Mouse (Mus musculus): ENCODE results near the gene Cpped1. TPM values are rescaled to one million over a fixed set of nuclear protein-coding genes. Genes with fewer than 3 reads are reported as not detected.

Gene Cpped1
- 34.9 TPM for polyA plus RNA-seq (2012; fragmentation: generic; extraction: Trizol)
- long read RNA-seq, experiment 1, transcript Cpped1-202 (4 exons, 2,663 nt): major isoform, 34 of 42 reads
- long read RNA-seq, experiment 1, partial matches to known transcripts: 3 of 42 reads
- long read RNA-seq, experiment 1, other reads (novel, unspliced or antisense): 4 of 42 reads
- long read RNA-seq, experiment 2, transcript Cpped1-201 (3 exons, 1,922 nt): minor isoform, 5 of 125 reads
- long read RNA-seq, experiment 2, transcript Cpped1-202 (4 exons, 2,663 nt): major isoform, 102 of 125 reads
- long read RNA-seq, experiment 2, partial matches to known transcripts: 3 of 125 reads
- long read RNA-seq, experiment 2, other reads (novel, unspliced or antisense): 15 of 125 reads

DNA sequence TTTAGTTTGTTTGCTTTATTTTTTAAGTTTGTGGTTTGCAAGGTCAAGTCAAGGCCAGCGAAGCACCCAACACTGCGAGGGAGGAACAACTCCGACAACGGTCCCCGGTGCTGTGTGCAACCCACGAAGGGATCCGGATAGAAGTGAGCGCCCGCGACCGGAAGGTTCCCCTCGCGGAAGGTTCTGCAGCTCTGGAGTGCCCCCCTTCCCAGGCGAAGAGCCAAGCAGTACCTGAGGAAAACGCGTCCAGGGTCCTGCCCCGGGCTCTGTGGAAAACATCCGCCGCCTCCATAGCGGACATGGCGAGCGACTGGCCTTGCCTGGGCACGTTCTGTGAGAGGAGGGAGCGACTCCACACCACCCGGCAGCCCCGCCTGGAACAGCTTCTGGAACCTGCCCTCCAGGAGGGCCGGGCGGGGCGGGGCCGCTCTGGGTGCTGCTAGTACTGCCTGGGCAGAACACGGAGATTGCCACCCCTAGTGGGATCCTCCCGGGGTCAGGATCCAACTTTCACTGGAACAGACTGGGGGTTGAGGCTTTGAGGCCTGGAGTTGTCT lies at the start of gene Cpped1:
Gene Cpped1, minus strand, starts transcription at position 411 of the 557 bp plus-strand sequence.
- peaks cover 25% of the 10 kb centered on the region for H3K79me3 ChIP-seq (ENCODE audit: low read depth)
- H3K27me3 ChIP-seq (ENCODE audit: control insufficient read depth, insufficient read depth, insufficient read length): no peaks in the 10 kb centered on the region
- H3ac ChIP-seq (ENCODE audit: control insufficient read depth, insufficient read length, low read depth): peak within 1 kb of the TSS; percentile 72
- TF ChIP-seq MYOD1 (IDR thresholded peaks at IDR 0.05; ENCODE audit: control insufficient read depth, insufficient read length, low read depth) (no peak), MAX (IDR thresholded peaks at IDR 0.05) (no peak), USF1 (IDR thresholded peaks at IDR 0.05; ENCODE audit: low read depth) (no peak), CTCF (IDR thresholded peaks at IDR 0.05; ENCODE audit: control insufficient read depth, insufficient read depth, insufficient read length) (no peak), FOSL1 (IDR thresholded peaks at IDR 0.05; ENCODE audit: insufficient read depth, low read length, poor library complexity, severe bottlenecking) (no peak), CEBPB (IDR thresholded peaks at IDR 0.05; ENCODE audit: low read depth) (no peak), MYOG (IDR thresholded peaks at IDR 0.05; ENCODE audit: control insufficient read depth, extremely low read depth, insufficient read length) (no peak)
- H3K79me2 ChIP-seq (ENCODE audit: control insufficient read depth, insufficient read depth): peaks cover 49% of the 10 kb centered on the region
- peaks cover 10% of the 10 kb centered on the region for H3K36me3 ChIP-seq (ENCODE audit: control insufficient read depth, insufficient read depth)
- peak within 1 kb of the TSS; percentile 65 for H3K4me3 ChIP-seq (ENCODE audit: insufficient read depth, poor library complexity, severe bottlenecking)

DNA sequence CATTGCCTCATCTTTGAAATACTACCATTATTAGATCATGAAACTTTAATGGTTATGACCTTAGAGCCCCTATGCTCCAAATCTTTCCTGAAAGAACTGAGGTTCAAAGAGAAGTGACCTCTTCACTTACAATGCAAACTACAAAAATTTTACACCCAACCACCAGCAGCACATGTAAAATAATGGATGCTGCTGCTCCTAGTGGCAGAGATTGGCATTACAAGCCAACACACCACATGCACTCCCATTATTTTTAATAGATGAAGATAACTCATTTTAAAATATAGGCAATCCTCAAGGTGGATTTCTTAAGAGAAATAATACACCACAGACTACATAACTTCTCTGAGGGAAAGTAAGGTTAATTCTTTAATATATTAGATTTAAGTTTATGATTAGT lies 31.2 kb upstream of the Cpped1 start:
- Histone ChIP-seq H3K27me3 (ENCODE audit: control insufficient read depth, insufficient read depth, insufficient read length) (peaks cover 6% of the 10 kb centered on the region), H3K79me2 (ENCODE audit: control insufficient read depth, insufficient read depth) (no peaks in the 10 kb centered on the region)

DNA sequence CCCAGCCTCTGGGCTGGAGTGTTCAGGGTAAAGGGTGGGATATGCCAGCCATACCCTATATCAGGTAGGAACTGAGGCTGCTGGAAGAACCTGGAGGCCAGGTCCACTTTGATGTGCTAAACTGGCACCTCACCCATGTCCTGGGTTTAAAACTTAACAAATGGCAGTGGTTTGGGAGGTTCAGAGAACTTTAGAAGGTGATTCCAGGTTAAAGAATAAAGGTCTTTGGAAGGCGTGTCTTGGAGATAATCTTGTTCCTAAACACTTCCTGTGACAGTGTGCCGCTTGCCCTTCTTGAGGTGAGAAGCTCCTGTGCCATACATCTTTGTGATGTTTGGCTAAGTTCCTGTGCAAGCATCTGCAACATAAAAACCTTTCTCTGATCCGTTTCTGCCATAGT lies 1.6 kb upstream of the Cpped1 start:
- Histone ChIP-seq H3K79me3 (ENCODE audit: low read depth) (peaks cover 17% of the 10 kb centered on the region), H3ac (ENCODE audit: control insufficient read depth, insufficient read length, low read depth) (no peak overlapping the region), H3K79me2 (ENCODE audit: control insufficient read depth, insufficient read depth) (peaks cover 34% of the 10 kb centered on the region), H3K36me3 (ENCODE audit: control insufficient read depth, insufficient read depth) (no peaks in the 10 kb centered on the region), H3K27me3 (ENCODE audit: control insufficient read depth, insufficient read depth, insufficient read length) (no peaks in the 10 kb centered on the region), H3K4me3 (ENCODE audit: insufficient read depth, poor library complexity, severe bottlenecking) (no peak overlapping the region)
- TF ChIP-seq USF1 (IDR thresholded peaks at IDR 0.05; ENCODE audit: low read depth): no peak
- TF ChIP-seq CEBPB (IDR thresholded peaks at IDR 0.05; ENCODE audit: low read depth): no peak

More for the DNA sequence above, 31.2 kb upstream of the Cpped1 start:
- Histone ChIP-seq H3K36me3 (ENCODE audit: control insufficient read depth, insufficient read depth) (no peaks in the 10 kb centered on the region), H3K4me3 (ENCODE audit: insufficient read depth, poor library complexity, severe bottlenecking) (no peak overlapping the region), H3ac (ENCODE audit: control insufficient read depth, insufficient read length, low read depth) (no peak overlapping the region), H3K79me3 (ENCODE audit: low read depth) (no peaks in the 10 kb centered on the region)
- no peak for TF ChIP-seq FOSL1 (IDR thresholded peaks at IDR 0.05; ENCODE audit: insufficient read depth, low read length, poor library complexity, severe bottlenecking)
- no peak for TF ChIP-seq CTCF (IDR thresholded peaks at IDR 0.05; ENCODE audit: control insufficient read depth, insufficient read depth, insufficient read length)
- no peak for TF ChIP-seq MYOG (IDR thresholded peaks at IDR 0.05; ENCODE audit: control insufficient read depth, extremely low read depth, insufficient read length)
- no peak for TF ChIP-seq MYOD1 (IDR thresholded peaks at IDR 0.05; ENCODE audit: control insufficient read depth, insufficient read length, low read depth)

DNA sequence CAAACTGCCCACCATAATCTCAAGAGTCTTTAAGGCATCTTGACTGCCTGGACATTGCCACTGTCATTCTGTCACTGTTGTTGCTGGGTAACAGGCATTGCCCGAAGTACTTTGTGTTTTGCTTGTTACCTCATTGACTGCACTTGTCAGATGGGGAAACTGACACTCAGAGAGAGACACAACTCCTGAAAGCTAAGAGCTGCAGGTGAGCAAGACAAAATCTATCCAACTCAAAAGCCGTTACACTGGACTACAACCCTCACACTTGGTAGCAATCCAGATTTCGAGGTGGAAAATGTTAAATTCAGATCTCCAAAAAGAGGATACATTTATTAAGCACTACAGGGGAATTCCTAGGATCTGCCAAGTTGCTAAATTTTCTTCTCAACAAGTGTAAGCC lies 572 bp upstream of the Cpped1 start:
- H3K36me3 ChIP-seq (ENCODE audit: control insufficient read depth, insufficient read depth): peaks cover 7% of the 10 kb centered on the region
- H3K27me3 ChIP-seq (ENCODE audit: control insufficient read depth, insufficient read depth, insufficient read length): no peaks in the 10 kb centered on the region
- H3K79me3 ChIP-seq (ENCODE audit: low read depth): peaks cover 23% of the 10 kb centered on the region
- TF ChIP-seq CEBPB (IDR thresholded peaks at IDR 0.05; ENCODE audit: low read depth) (no peak), MYOD1 (IDR thresholded peaks at IDR 0.05; ENCODE audit: control insufficient read depth, insufficient read length, low read depth) (no peak), MAX (IDR thresholded peaks at IDR 0.05) (no peak), MYOG (IDR thresholded peaks at IDR 0.05; ENCODE audit: control insufficient read depth, extremely low read depth, insufficient read length) (no peak), USF1 (IDR thresholded peaks at IDR 0.05; ENCODE audit: low read depth) (no peak), FOSL1 (IDR thresholded peaks at IDR 0.05; ENCODE audit: insufficient read depth, low read length, poor library complexity, severe bottlenecking) (no peak), CTCF (IDR thresholded peaks at IDR 0.05; ENCODE audit: control insufficient read depth, insufficient read depth, insufficient read length) (no peak)
- H3K79me2 ChIP-seq (ENCODE audit: control insufficient read depth, insufficient read depth): peaks cover 43% of the 10 kb centered on the region
- H3ac ChIP-seq (ENCODE audit: control insufficient read depth, insufficient read length, low read depth): no peak overlapping the region
- H3K4me3 ChIP-seq (ENCODE audit: insufficient read depth, poor library complexity, severe bottlenecking): no peak overlapping the region

DNA sequence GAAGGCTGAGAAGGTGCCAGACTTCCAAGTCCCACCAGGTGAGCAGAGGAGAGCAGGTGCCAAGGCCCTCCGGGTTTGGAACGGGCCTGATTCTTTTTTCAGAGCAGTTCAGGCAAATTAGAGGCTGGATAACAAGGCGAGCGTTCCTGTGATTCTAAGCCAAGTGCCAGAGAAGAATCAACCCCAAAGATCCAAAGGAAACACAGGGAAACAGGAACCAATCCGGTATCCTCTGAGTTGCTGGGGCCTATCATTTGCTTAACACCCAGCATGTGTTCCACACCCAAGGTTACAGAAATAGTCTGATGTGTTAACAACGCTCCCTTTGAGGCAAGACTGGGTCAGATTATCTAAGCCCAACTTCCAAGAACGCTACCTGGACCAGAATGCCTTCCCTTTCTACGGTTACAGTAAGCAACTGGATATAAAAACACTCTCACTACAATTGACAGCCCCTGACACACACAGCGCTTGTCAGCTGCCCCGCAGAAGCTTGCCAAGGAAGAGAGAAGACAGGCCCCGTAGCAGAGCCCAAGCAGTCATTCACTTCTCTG lies 707 bp downstream of the Cpped1 start:
- peak overlapping the region; percentile 65 for H3K4me3 ChIP-seq (ENCODE audit: insufficient read depth, poor library complexity, severe bottlenecking)
- H3ac ChIP-seq (ENCODE audit: control insufficient read depth, insufficient read length, low read depth): peak overlapping the region; percentile 72
- H3K79me3 ChIP-seq (ENCODE audit: low read depth): peaks cover 25% of the 10 kb centered on the region
- H3K27me3 ChIP-seq (ENCODE audit: control insufficient read depth, insufficient read depth, insufficient read length): no peaks in the 10 kb centered on the region
- no peak for TF ChIP-seq CTCF (IDR thresholded peaks at IDR 0.05; ENCODE audit: control insufficient read depth, insufficient read depth, insufficient read length)
- TF ChIP-seq CEBPB (IDR thresholded peaks at IDR 0.05; ENCODE audit: low read depth): no peak
- TF ChIP-seq MYOD1 (IDR thresholded peaks at IDR 0.05; ENCODE audit: control insufficient read depth, insufficient read length, low read depth): no peak
- no peak for TF ChIP-seq FOSL1 (IDR thresholded peaks at IDR 0.05; ENCODE audit: insufficient read depth, low read length, poor library complexity, severe bottlenecking)
- TF ChIP-seq MYOG (IDR thresholded peaks at IDR 0.05; ENCODE audit: control insufficient read depth, extremely low read depth, insufficient read length): no peak
- TF ChIP-seq MAX (IDR thresholded peaks at IDR 0.05): no peak
- no peak for TF ChIP-seq USF1 (IDR thresholded peaks at IDR 0.05; ENCODE audit: low read depth)
- H3K79me2 ChIP-seq (ENCODE audit: control insufficient read depth, insufficient read depth): peaks cover 49% of the 10 kb centered on the region
- peaks cover 10% of the 10 kb centered on the region for H3K36me3 ChIP-seq (ENCODE audit: control insufficient read depth, insufficient read depth)
